In genomic region chr6:65670981-65671411, GRCm38 (mm10) we compare ENCODE assay signal across 8 mouse cellular contexts. TPM values are rescaled to one million over a fixed set of nuclear protein-coding genes. Genes with fewer than 3 reads are reported as not detected.
A peak's percentile ranks its signal among the peaks of the same experiment; 100 is the strongest.
DNase-seq lines count a peak whose midpoint lies in the region; ATAC-seq lines count a peak whose summit lies in the region.

No protein-coding gene starts in this region.

- no peaks in the 10 kb centered on the region for H3K36me3 ChIP-seq in hindbrain, embryonic 16.5 days (ENCODE audit: control insufficient read depth, insufficient read depth, low read length)
- H3K36me3 ChIP-seq in midbrain, embryonic 10.5 days, result no peaks in the 10 kb centered on the region

- WGBS in hindbrain, embryonic 16.5 days, result 2% methylated on average over 21 of the region's 21 CpGs
- WGBS in midbrain, embryonic 10.5 days, result under 1% methylated on average over 21 of the region's 21 CpGs

- H3K4me1 ChIP-seq in hindbrain, embryonic 16.5 days (ENCODE audit: control insufficient read depth, insufficient read depth, low read depth, low read length), result peaks cover 8% of the 10 kb centered on the region
- peaks cover 40% of the 10 kb centered on the region for H3K4me1 ChIP-seq in midbrain, embryonic 10.5 days

- H3K27me3 ChIP-seq in hindbrain, embryonic 16.5 days (replicated peaks; ENCODE audit: control insufficient read depth, insufficient read depth, low read length), result no peaks in the 10 kb centered on the region
- H3K27me3 ChIP-seq in midbrain, embryonic 10.5 days (ENCODE audit: low read depth, poor library complexity, severe bottlenecking), result peaks cover 17% of the 10 kb centered on the region

- peak overlapping the region; percentile 76 for H3K4me3 ChIP-seq in hindbrain, embryonic 16.5 days (ENCODE audit: low read length)
- peak overlapping the region; percentile 82 for H3K4me3 ChIP-seq in midbrain, embryonic 10.5 days

- H3K4me2 ChIP-seq in hindbrain, embryonic 16.5 days (ENCODE audit: low read length), result peak overlapping the region; percentile 99

- H3K27ac ChIP-seq in hindbrain, embryonic 16.5 days (ENCODE audit: low read depth, low read length), result peak overlapping the region; percentile 26
- peak overlapping the region; percentile 91 for H3K27ac ChIP-seq in midbrain, embryonic 10.5 days (replicated peaks)

- ATAC-seq in hindbrain, embryonic 16.5 days, result peak; percentile 55
- no peak for ATAC-seq in frontal cortex, adult (ENCODE audit: low TSS enrichment)

- H3K9ac ChIP-seq in hindbrain, embryonic 16.5 days (ENCODE audit: low read depth, low read length), result peak overlapping the region; percentile 71

- no peaks in the 10 kb centered on the region for H3K9me3 ChIP-seq in hindbrain, embryonic 16.5 days (ENCODE audit: control insufficient read depth, low read length)
- H3K9me3 ChIP-seq in midbrain, embryonic 10.5 days (replicated peaks), result no peaks in the 10 kb centered on the region

- peak; percentile 7 to 17 for DNase-seq in cerebellum, postnatal 25 days
- no peak for DNase-seq in cerebellum, adult 11 months
- peak; percentile 17 for DNase-seq in thymus, postnatal 4 days
- no peak for DNase-seq in thymus, postnatal 10 days (ENCODE audit: low spot score in 2 of 2)
- no peak for DNase-seq in midbrain, embryonic 10.5 days (ENCODE audit: low spot score)
- no peak for DNase-seq in right cerebral cortex, postnatal 36 days (ENCODE audit: low spot score in 2 of 2)

RNA-seq across cellular contexts. Expression of gene Ndnf, which starts 0.4 kb away (rescaled TPM):
- 10.8 and 15.7 TPM in 2 replicates for polyA plus RNA-seq in hindbrain, embryonic 16.5 days (2015; fragmentation: Nextera tagmentation; extraction: Ambion mirVana)
- 14.3 and 17.5 TPM in 2 replicates for polyA plus RNA-seq in midbrain, embryonic 10.5 days (2016; fragmentation: Nextera tagmentation; extraction: Ambion mirVana)

Comparison
In these comparisons a context has a peak if more than half of its experiments do, and no peak if none do; other contexts are left out.
1. DNase-seq: peak in cerebellum, postnatal 25 days (2 of 2) and thymus, postnatal 4 days (single experiment); none in cerebellum, adult 11 months (single experiment), thymus, postnatal 10 days (0 of 2), midbrain, embryonic 10.5 days (single experiment) and right cerebral cortex, postnatal 36 days (0 of 2).